ENCODE assay signal across 11 mouse cellular contexts in genomic region chr8:57702407-57703113, GRCm38 (mm10). TPM values are rescaled to one million over a fixed set of nuclear protein-coding genes. Genes with fewer than 3 reads are reported as not detected.
DNase-seq lines count a peak whose midpoint lies in the region; ATAC-seq and TF ChIP-seq lines count a peak whose summit lies in the region.
"Had no signal": no experiment of that assay in that cellular context is flagged by ENCODE, and none has a peak within 500 bp of the region (broad histone marks: within the 10 kb centered on the region; RNA-seq: fewer than 3 reads in every experiment).

No protein-coding gene starts in this region.

- no peaks in the 10 kb centered on the region for H3K36me3 ChIP-seq in liver, postnatal 0 days (replicated peaks; ENCODE audit: insufficient read depth, low read length)
- H3K36me3 ChIP-seq in hindbrain, embryonic 14.5 days (replicated peaks; ENCODE audit: control insufficient read depth, insufficient read depth) = no peaks in the 10 kb centered on the region

- H3K27me3 ChIP-seq in liver, postnatal 0 days (ENCODE audit: insufficient read depth, low read length) = no peaks in the 10 kb centered on the region
- H3K27me3 ChIP-seq in hindbrain, embryonic 14.5 days (ENCODE audit: control insufficient read depth, insufficient read depth, low read length) = no peaks in the 10 kb centered on the region

- TF ChIP-seq CTCF in liver, postnatal 0 days (IDR thresholded peaks at IDR 0.05; ENCODE audit: low read depth) = no peak

- no peaks in the 10 kb centered on the region for H3K4me1 ChIP-seq in liver, postnatal 0 days (ENCODE audit: insufficient read depth)
- no peaks in the 10 kb centered on the region for H3K4me1 ChIP-seq in hindbrain, embryonic 14.5 days (replicated peaks; ENCODE audit: control insufficient read depth, insufficient read depth, low read length)

- WGBS in liver, postnatal 0 days (ENCODE audit: insufficient replicate concordance) = 40% methylated on average over 7 of the region's 7 CpGs
- 75% methylated on average over 7 of the region's 7 CpGs for WGBS in hindbrain, embryonic 14.5 days

- intact Hi-C loops in heart, postnatal 14 days (cut with DNase I) = no loop called here

- no peak for DNase-seq in frontal cortex, postnatal 14 days (ENCODE audit: low spot score in 2 of 2)
- peak; percentile 7 for DNase-seq in ovary, postnatal 36 days (ENCODE audit: low spot score)
- no peak for DNase-seq in ovary, postnatal 10 days (ENCODE audit: low spot score)
- peak; percentile 34 to 39 for DNase-seq in heart, postnatal 14 days
- peak; percentile 10 for DNase-seq in right cerebral cortex, postnatal 4 days
- DNase-seq in liver, postnatal 0 days = no peak
- DNase-seq in hindbrain, embryonic 14.5 days (ENCODE audit: low spot score) = no peak
- DNase-seq: lung, postnatal 36 days had no signal

- H3K9me3 ChIP-seq in liver, postnatal 0 days (ENCODE audit: low read length) = no peaks in the 10 kb centered on the region
- no peaks in the 10 kb centered on the region for H3K9me3 ChIP-seq in hindbrain, embryonic 14.5 days (ENCODE audit: control insufficient read depth, low read length)

- no peak overlapping the region for H3K9ac ChIP-seq in liver, postnatal 0 days (replicated peaks)
- H3K9ac ChIP-seq in hindbrain, embryonic 14.5 days = no peak overlapping the region

- no peak for TF ChIP-seq EP300 in liver, postnatal 0 days (IDR thresholded peaks at IDR 0.05; ENCODE audit: low read depth)

- H3K4me2 ChIP-seq in liver, postnatal 0 days (ENCODE audit: low read depth, low read length) = no peak overlapping the region
- H3K4me2 ChIP-seq in hindbrain, embryonic 14.5 days (replicated peaks) = no peak overlapping the region

- H3K27ac ChIP-seq in liver, postnatal 0 days (ENCODE audit: low read depth) = no peak overlapping the region
- H3K27ac ChIP-seq in hindbrain, embryonic 14.5 days = no peak overlapping the region

- peak; percentile 62 for ATAC-seq in frontal cortex, adult (ENCODE audit: low TSS enrichment)
- ATAC-seq in liver, postnatal 0 days = no peak
- no peak for ATAC-seq in hindbrain, embryonic 14.5 days (ENCODE audit: low FRiP score)
- ATAC-seq: inflammation-experienced regulatory T-cells, adult 6 months had no signal

- no peak overlapping the region for H3K4me3 ChIP-seq in liver, postnatal 0 days (ENCODE audit: low read depth, low read length)
- H3K4me3 ChIP-seq in hindbrain, embryonic 14.5 days (replicated peaks; ENCODE audit: low read length) = no peak overlapping the region
- H3K4me3 ChIP-seq: erythroblast, embryonic 14.5 days had no signal

RNA-seq across cellular contexts. Expression of gene Galnt7, which starts 49.7 kb away (rescaled TPM):
- total RNA-seq in heart, postnatal 14 days (2021) = 1 to 10 TPM; 5.0 to 7.0 TPM
- 2.9 and 3.2 TPM in 2 replicates for polyA plus RNA-seq in liver, postnatal 0 days (2015; fragmentation: Nextera tagmentation; extraction: Ambion mirVana)
- 14.0 and 14.6 TPM in 2 replicates for polyA plus RNA-seq in hindbrain, embryonic 14.5 days (2014; fragmentation: Nextera tagmentation; extraction: Ambion mirVana)
- polyA plus RNA-seq: erythroblast, embryonic 14.5 days had no signal

Comparison
In these comparisons a context has a peak if more than half of its experiments do, and no peak if none do; other contexts are left out.
1. DNase-seq: peak in ovary, postnatal 36 days (single experiment), heart, postnatal 14 days (2 of 2) and right cerebral cortex, postnatal 4 days (single experiment); none in frontal cortex, postnatal 14 days (0 of 2), ovary, postnatal 10 days (single experiment), liver, postnatal 0 days (single experiment) and hindbrain, embryonic 14.5 days (single experiment).